Mouse (Mus musculus): ENCODE measurements around the gene Riiad1. TPM values are rescaled to one million over a fixed set of nuclear protein-coding genes. Genes with fewer than 3 reads are reported as not detected.

Gene Riiad1
- polyA plus RNA-seq, 1 experiment from 2014 or later = 8.1 TPM

DNA sequence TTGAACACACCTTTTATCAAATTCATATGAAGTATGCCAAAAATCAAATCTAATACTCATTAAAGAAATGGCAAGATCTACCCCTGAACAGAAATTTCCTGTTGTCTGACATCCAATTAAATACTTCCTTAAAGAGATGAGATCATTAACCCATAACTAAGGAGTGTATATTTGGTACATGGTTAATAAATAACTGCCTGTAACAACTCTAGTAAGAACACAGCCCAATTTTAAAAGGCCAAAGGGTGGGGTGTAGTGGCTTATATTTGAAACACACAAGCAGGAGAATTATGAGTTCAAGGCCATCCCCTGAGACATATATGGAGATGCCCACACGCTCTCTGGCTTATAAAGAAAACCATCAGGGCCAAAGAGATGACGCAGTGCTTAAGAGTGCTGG, 30.8 kb downstream of the Riiad1 start:
- Histone ChIP-seq H3K9ac (ENCODE audit: low read length) (no peak overlapping the region), H3K36me3 (ENCODE audit: control insufficient read depth, insufficient read depth, low read length) (peaks cover 46% of the 10 kb centered on the region), H3K4me2 (ENCODE audit: low read length) (no peak overlapping the region), H3K4me3 (ENCODE audit: low read depth, low read length) (no peak overlapping the region), H3K9me3 (ENCODE audit: control insufficient read depth, low read length) (no peaks in the 10 kb centered on the region), H3K27me3 (replicated peaks; ENCODE audit: control insufficient read depth, insufficient read depth, low read length) (no peaks in the 10 kb centered on the region), H3K27ac (ENCODE audit: low read depth) (no peak overlapping the region), H3K4me1 (replicated peaks; ENCODE audit: control insufficient read depth, insufficient read depth, low read length) (peaks cover 2% of the 10 kb centered on the region; the same call in 1 of the 2 replicates)
- WGBS = 91% methylated on average over 2 of the region's 2 CpGs
- ATAC-seq (replicated peaks; ENCODE audit: low FRiP score, low TSS enrichment, low read depth) = no peak
- DNase-seq (ENCODE audit: low spot score) = no peak

- peak; percentile 53 for ATAC-seq (replicated peaks; ENCODE audit: low FRiP score, low TSS enrichment, low read depth)
- peaks cover 40% of the 10 kb centered on the region for H3K36me3 ChIP-seq (ENCODE audit: control insufficient read depth, insufficient read depth, low read length)
- H3K4me2 ChIP-seq (ENCODE audit: low read length) = peak within 1 kb of the TSS; percentile 65
- WGBS = under 1% methylated on average over 24 of the region's 24 CpGs
- H3K4me3 ChIP-seq (ENCODE audit: low read depth, low read length) = peak within 1 kb of the TSS; percentile 98
- no peaks in the 10 kb centered on the region for H3K9me3 ChIP-seq (ENCODE audit: control insufficient read depth, low read length)
- H3K27ac ChIP-seq (ENCODE audit: low read depth) = peak within 1 kb of the TSS; percentile 43; the same call in 1 of the 2 replicates
- H3K4me1 ChIP-seq (replicated peaks; ENCODE audit: control insufficient read depth, insufficient read depth, low read length) = peaks cover 7% of the 10 kb centered on the region
- peaks cover 6% of the 10 kb centered on the region; the same call in 1 of the 2 replicates for H3K27me3 ChIP-seq (replicated peaks; ENCODE audit: control insufficient read depth, insufficient read depth, low read length)
- DNase-seq (ENCODE audit: low spot score) = no peak
- peak within 1 kb of the TSS; percentile 88 for H3K9ac ChIP-seq (ENCODE audit: low read length)
These were observed 36.6 kb downstream of the Riiad1 start, which contains the start of gene Oaz3 for GRCm38 (mm10) chr3:94443597-94443964. Gene Oaz3, minus strand, starts transcription at chr3:94443915.

GRCm38 (mm10) chr3:94442951-94443596, 37.1 kb downstream of the Riiad1 start, which contains the start of gene Mrpl9:
Gene Mrpl9, plus strand, starts transcription at chr3:94443318.
- Histone ChIP-seq H3K4me1 (replicated peaks; ENCODE audit: control insufficient read depth, insufficient read depth, low read length) (peaks cover 7% of the 10 kb centered on the region), H3K36me3 (ENCODE audit: control insufficient read depth, insufficient read depth, low read length) (peaks cover 35% of the 10 kb centered on the region), H3K27ac (ENCODE audit: low read depth) (peak within 1 kb of the TSS; percentile 43; the same call in 1 of the 2 replicates), H3K27me3 (replicated peaks; ENCODE audit: control insufficient read depth, insufficient read depth, low read length) (peaks cover 6% of the 10 kb centered on the region; the same call in 1 of the 2 replicates), H3K4me2 (ENCODE audit: low read length) (peak within 1 kb of the TSS; percentile 65), H3K9ac (ENCODE audit: low read length) (peak within 1 kb of the TSS; percentile 88), H3K9me3 (ENCODE audit: control insufficient read depth, low read length) (no peaks in the 10 kb centered on the region), H3K4me3 (ENCODE audit: low read depth, low read length) (peak within 1 kb of the TSS; percentile 98)
- WGBS = under 1% methylated on average over 39 of the region's 39 CpGs
- ATAC-seq (replicated peaks; ENCODE audit: low FRiP score, low TSS enrichment, low read depth) (peak; percentile 98), DNase-seq (ENCODE audit: low spot score) (peak; percentile 98)

DNA sequence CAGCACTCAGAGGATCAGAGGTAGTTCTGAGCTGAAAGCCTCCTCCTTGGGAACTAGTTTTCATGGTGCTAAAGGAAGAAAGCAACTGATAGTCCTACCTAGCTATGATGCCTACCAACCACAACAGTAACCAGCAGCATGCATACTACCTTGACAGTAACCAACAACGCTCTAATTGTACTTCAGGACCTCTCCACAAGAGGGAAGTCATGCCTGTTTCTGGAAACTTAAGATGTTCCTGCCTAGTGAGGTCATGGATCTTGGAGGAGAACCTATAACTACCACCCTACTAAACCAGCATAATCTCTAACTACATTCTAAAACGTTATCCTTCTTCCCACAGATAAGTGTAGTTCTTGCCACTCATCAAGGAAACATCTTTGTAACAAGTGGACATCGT, 39.0 kb downstream of the Riiad1 start:
- H3K9ac ChIP-seq (ENCODE audit: low read length) = no peak overlapping the region
- H3K27me3 ChIP-seq (replicated peaks; ENCODE audit: control insufficient read depth, insufficient read depth, low read length) = peaks cover 6% of the 10 kb centered on the region; the same call in 1 of the 2 replicates
- H3K4me1 ChIP-seq (replicated peaks; ENCODE audit: control insufficient read depth, insufficient read depth, low read length) = peaks cover 7% of the 10 kb centered on the region
- WGBS = 41% methylated on average over 3 of the region's 3 CpGs
- no peaks in the 10 kb centered on the region for H3K9me3 ChIP-seq (ENCODE audit: control insufficient read depth, low read length)
- H3K4me3 ChIP-seq (ENCODE audit: low read depth, low read length) = no peak overlapping the region
- no peak for DNase-seq (ENCODE audit: low spot score)
- H3K4me2 ChIP-seq (ENCODE audit: low read length) = no peak overlapping the region
- peaks cover 16% of the 10 kb centered on the region for H3K36me3 ChIP-seq (ENCODE audit: control insufficient read depth, insufficient read depth, low read length)
- H3K27ac ChIP-seq (ENCODE audit: low read depth) = no peak overlapping the region
- ATAC-seq (replicated peaks; ENCODE audit: low FRiP score, low TSS enrichment, low read depth) = no peak

GRCm38 (mm10) chr3:94436420-94436819, 43.7 kb downstream of the Riiad1 start:
- ATAC-seq (replicated peaks; ENCODE audit: low FRiP score, low TSS enrichment, low read depth) (no peak), DNase-seq (ENCODE audit: low spot score) (no peak)
- no peak overlapping the region for H3K9ac ChIP-seq (ENCODE audit: low read length)
- H3K4me3 ChIP-seq (ENCODE audit: low read depth, low read length) = no peak overlapping the region
- H3K4me1 ChIP-seq (replicated peaks; ENCODE audit: control insufficient read depth, insufficient read depth, low read length) = no peaks in the 10 kb centered on the region
- WGBS = 87% methylated on average over 9 of the region's 9 CpGs
- no peaks in the 10 kb centered on the region for H3K36me3 ChIP-seq (ENCODE audit: control insufficient read depth, insufficient read depth, low read length)
- H3K27ac ChIP-seq (ENCODE audit: low read depth) = no peak overlapping the region
- H3K27me3 ChIP-seq (replicated peaks; ENCODE audit: control insufficient read depth, insufficient read depth, low read length) = peaks cover 6% of the 10 kb centered on the region; the same call in 1 of the 2 replicates
- H3K4me2 ChIP-seq (ENCODE audit: low read length) = no peak overlapping the region
- H3K9me3 ChIP-seq (ENCODE audit: control insufficient read depth, low read length) = no peaks in the 10 kb centered on the region

DNA sequence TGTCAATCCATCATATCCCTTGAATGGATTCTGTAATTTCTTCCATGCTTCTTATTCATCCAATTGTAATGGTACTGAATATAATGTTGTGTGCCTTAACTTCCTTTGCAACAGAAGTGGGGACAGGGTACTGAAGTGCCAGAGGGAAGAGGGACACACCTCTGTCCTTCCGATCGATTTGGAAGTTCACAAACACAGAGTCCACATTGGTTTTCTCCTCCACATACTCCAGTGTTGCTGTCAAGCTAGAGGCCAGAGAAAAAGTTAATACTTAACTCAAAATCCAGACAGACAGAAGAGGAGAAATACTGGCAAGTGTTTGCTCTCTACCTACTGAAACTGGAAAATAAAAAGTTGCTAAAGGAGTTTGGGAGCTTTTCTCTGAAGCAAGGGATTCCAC, 45.8 kb downstream of the Riiad1 start:
- H3K27me3 ChIP-seq (replicated peaks; ENCODE audit: control insufficient read depth, insufficient read depth, low read length) = no peaks in the 10 kb centered on the region
- no peaks in the 10 kb centered on the region for H3K9me3 ChIP-seq (ENCODE audit: control insufficient read depth, low read length)
- no peak overlapping the region for H3K4me3 ChIP-seq (ENCODE audit: low read depth, low read length)
- 70% methylated on average over 2 of the region's 2 CpGs for WGBS
- ATAC-seq (replicated peaks; ENCODE audit: low FRiP score, low TSS enrichment, low read depth) (no peak), DNase-seq (ENCODE audit: low spot score) (no peak)
- H3K36me3 ChIP-seq (ENCODE audit: control insufficient read depth, insufficient read depth, low read length) = no peaks in the 10 kb centered on the region
- no peak overlapping the region for H3K9ac ChIP-seq (ENCODE audit: low read length)
- H3K4me1 ChIP-seq (replicated peaks; ENCODE audit: control insufficient read depth, insufficient read depth, low read length) = no peaks in the 10 kb centered on the region
- H3K27ac ChIP-seq (ENCODE audit: low read depth) = no peak overlapping the region
- no peak overlapping the region for H3K4me2 ChIP-seq (ENCODE audit: low read length)

DNA sequence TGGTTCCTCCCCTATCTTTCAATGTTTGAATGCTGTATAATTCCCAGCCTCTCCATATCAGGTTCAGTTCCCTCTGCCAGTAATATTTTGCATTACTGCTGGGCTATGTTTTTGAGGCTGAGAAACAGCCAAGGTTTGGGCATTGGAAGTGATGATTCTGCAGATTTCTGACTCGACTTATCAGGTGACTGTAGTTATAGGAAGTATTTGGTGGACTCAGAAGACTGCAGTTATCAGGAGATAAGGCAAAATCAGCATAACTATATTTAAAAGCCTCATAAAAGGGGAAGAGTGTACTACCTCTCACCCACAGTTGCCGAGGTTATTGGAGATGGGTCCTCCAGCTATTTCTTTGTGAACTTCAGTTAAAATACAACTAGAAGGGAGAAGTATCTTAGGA, 49.2 kb downstream of the Riiad1 start:
- DNase-seq (ENCODE audit: low spot score) = no peak
- Histone ChIP-seq H3K4me3 (ENCODE audit: low read depth, low read length) (no peak overlapping the region), H3K4me2 (ENCODE audit: low read length) (no peak overlapping the region)

More for the DNA sequence above, 49.2 kb downstream of the Riiad1 start:
- H3K27ac ChIP-seq (ENCODE audit: low read depth) = no peak overlapping the region
- no peaks in the 10 kb centered on the region for H3K4me1 ChIP-seq (replicated peaks; ENCODE audit: control insufficient read depth, insufficient read depth, low read length)
- ATAC-seq (replicated peaks; ENCODE audit: low FRiP score, low TSS enrichment, low read depth) = no peak
- no peaks in the 10 kb centered on the region for H3K27me3 ChIP-seq (replicated peaks; ENCODE audit: control insufficient read depth, insufficient read depth, low read length)
- H3K9me3 ChIP-seq (ENCODE audit: control insufficient read depth, low read length) = no peaks in the 10 kb centered on the region
- no peak overlapping the region for H3K9ac ChIP-seq (ENCODE audit: low read length)
- H3K36me3 ChIP-seq (ENCODE audit: control insufficient read depth, insufficient read depth, low read length) = no peaks in the 10 kb centered on the region
- 71% methylated on average over 2 of the region's 2 CpGs for WGBS
